Mouse (Mus musculus) left cerebral cortex, postnatal 25 days (tissue): ENCODE results near the gene Pcf11. TPM values are rescaled to one million over a fixed set of nuclear protein-coding genes. Genes with fewer than 3 reads are reported as not detected.

ENCODE experiments used
- DNase-seq, 2 experiments: peaks; one replicate each; pipeline ENCODE4 v3.0.0; 2022; ENCODE audit warnings: low spot score in 2 of 2, mixed read lengths in 1 of 2
- intact Hi-C: fragments of 180-260 bp; cut with DNase I; formaldehyde crosslinking; loops from one replicate; pipeline ENCODE4 v1.15.1; 2025
- total RNA-seq, 2 experiments: library from RNA; stranded (reverse); gene quantifications; 2 replicates each; pipeline ENCODE4 v1.2.3; 2021

The Pcf11 gene
- 10 to 100 TPM; 47.4 to 49.8 TPM for total RNA-seq

DNA sequence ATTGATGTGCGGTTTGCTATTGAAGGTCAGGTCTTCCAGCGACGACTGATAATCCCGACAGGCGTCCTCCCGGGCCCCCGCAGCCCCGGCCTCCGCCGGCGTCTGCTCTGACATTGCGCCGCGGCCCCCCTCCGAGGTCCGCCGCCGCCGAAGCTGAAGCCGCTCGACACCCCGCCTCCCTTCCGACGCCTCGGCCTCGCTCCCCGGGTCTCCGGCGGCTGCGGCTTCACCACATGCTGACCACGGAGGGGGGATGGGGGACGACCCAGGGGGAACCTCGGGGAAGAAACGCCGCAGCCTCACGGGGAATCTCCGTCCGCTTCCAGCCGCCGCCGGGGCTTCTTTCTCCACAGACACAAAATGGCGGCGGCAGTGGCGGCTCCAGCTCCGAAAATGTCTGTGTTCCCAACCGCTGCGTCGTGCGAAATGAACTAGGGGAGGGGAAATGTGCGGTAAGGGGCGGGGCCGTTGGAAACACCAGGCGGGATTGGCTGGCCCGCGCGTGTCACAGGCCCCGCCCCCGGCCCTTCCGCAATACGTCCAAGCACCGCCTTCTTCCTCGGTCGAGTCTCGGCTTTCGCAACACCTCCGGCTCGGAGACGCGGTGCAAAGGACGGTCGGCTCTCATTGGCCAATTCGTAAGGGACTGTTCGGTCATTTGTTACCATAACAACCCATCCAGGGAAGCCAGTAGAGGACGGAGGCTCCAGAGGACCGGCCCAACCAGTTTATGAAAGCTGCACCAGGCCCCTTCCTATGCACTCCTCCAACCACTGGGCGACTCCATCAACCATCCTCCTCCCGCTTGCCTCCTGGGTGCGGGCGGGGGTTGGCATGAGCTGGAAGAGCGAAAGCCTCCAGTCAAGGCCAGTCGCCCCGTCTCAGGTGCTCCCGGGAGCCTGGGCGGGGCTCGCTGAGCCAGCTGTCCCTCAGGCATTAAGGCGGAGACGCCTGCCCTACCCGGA, at the start of gene Pcf11:
TSS of gene Pcf11 (minus strand) at position 428 of the 965 bp plus-strand sequence.
- intact Hi-C loops, result loop anchor here (1.0 to 5.0 kb wide), 3 partner anchors 53 to 205 kb away; partner anchors contain the start of genes Ddias, Prcp and Rab30
- DNase-seq, result peak; percentile 97 to 99

DNA sequence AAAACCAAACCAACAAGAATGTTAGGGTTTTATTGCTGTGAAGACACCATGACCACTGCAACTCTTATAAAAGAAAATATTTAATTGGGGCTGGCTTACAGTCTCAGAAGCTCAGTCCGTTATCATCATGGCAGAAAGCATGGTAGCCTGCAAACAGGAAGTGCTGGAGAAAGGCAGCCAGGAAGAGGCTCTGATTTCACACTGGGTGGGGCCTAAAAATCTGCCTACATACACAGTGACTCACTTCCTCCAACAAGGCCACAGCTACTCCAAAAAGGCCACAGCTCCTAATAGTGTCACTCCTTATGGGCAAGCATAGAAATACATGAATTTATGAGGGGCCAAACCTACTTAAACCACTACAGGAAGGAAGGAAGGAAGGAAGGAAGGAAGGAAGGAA, 45.3 kb upstream of the Pcf11 start:
- no peak for DNase-seq
- intact Hi-C loops, result no loop called here

DNA sequence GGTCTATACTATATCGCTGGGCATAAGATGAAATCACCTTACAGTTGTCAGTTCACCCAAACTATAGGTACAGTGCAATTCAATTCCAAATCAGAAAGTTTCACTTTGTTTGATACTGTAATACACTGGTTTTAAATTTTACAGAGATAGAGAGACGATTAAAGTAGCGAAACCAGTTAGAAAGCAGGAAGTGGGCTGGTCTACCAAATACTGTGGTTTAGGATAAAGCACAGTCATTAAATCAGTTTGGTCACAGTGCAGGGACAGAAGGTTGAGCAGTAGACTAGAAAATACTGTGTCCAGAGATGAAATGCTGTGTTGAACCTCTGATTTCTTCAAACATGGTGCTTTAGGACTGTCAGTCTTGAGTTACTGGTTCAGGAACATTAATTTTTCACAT, 41.9 kb upstream of the Pcf11 start:
- intact Hi-C loops, result no loop called here
- DNase-seq, result no peak

DNA sequence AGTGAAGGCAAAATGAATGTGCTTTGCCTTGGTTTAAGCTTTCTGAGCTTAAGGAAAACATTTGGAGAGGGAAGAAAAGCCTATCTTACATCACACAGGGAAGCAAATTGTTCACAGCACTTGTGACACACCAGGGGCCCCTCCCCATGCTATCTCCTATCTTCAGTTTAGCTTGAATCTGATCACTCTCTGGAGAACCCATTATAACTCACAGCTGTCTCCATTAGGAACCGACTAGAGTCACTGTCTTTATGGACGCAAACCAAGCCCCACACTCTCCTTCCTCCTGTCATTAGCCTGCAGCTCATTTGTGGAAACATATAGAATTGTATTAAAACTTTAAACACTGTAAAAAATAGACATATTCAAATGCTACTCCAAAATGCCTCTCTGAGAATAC, 39.8 kb upstream of the Pcf11 start:
- intact Hi-C loops, result no loop called here
- DNase-seq, result no peak

DNA sequence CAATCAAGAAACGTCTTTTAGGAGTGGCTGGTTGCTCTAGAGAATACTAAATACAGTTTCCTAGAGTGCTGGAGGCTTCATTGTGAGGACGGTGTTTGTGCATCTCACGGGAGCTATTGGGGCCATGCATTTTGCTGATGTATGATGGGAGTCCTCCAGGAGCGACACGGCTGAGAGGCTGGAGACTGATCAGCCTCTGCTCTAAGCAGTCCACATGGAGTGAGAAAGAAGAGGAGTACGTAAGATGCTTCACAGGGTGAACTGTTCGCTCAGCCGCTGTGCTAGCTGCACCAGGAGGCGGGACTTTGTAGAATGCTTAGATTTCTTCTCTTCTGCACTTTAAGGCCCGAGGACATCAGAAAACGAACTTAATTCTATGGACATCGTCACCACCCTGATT, 37.0 kb upstream of the Pcf11 start:
- intact Hi-C loops, result no loop called here
- DNase-seq, result peak in 1 of 2 experiments; percentile 32

DNA sequence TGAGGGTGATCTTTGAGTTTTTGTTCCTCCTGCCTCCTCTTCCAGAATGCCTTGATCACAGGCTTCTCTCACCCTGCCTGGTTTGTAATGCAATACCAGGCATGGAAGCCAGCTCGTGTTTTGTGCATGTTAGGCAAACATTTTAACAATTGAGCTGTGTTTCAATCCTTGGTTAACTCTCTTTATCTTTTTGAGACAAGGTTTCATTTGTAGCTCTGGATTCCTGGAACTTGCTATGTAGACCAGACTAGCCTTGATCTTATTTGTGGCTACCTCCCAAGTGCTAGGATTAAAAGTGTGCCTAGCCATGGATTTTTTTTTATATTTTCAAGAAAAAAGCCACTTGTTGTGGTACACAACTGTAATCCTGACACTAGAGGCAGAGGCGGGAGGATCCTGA, 35.8 kb upstream of the Pcf11 start:
- intact Hi-C loops, result no loop called here
- DNase-seq, result no peak

DNA sequence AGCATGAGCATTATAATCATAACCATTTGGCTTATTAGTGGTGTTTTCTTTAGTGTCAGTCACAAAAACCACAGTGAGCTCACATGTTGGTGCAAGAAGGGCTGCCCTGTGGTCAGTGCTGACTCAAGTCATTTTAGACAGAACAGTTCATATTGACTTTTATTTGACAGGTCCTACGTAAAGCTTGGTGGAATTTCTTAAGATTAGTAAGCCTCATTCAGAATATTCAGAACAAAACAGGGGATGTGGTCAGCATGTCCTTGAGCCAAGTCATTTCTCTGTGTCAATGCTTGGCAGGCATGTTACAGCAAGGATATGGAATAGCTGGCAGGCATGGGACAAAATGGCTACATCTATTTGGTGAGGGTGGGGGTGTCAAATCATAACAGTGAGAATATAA, 33.9 kb upstream of the Pcf11 start:
- no peak for DNase-seq
- intact Hi-C loops, result no loop called here

DNA sequence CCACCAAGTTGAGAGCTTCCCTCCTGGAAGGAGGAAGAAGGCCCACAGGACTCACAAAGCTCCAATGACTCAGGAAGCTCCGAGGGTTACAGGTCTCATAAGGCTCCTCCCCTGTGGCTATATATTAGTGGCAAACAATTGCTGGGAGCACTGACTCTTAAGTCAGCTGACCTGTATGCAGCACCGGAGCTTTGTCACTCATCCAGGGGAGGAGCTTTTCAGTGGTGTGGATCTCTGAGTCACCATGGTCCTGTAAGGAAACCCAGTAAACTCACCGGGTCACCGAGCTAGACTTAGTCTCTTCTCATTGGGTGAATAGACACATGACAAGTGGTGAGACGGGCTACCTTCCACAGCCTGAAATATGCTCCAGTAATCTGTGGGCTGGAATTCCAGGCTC, 29.0 kb upstream of the Pcf11 start:
- no peak for DNase-seq
- intact Hi-C loops, result no loop called here

DNA sequence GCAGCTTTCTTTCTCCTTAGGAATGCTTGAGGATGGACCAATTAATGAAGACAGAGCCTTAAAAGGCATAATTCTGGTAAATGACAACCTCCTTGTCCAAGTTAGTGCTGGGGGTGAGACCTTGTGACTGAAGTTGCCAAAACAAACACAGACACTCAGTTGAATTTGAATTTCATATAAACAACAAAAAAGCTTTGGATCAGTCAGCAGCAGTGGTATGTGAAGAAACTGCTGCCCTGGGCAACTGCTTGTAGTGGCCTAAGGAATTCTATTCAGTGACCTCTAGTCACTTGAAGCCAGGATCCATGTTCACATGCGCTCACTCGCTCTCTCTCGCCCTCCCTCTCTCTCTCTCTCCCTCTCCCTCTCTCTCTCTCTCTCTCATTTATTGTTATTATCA, 26.7 kb upstream of the Pcf11 start:
- no peak for DNase-seq
- intact Hi-C loops, result no loop called here

DNA sequence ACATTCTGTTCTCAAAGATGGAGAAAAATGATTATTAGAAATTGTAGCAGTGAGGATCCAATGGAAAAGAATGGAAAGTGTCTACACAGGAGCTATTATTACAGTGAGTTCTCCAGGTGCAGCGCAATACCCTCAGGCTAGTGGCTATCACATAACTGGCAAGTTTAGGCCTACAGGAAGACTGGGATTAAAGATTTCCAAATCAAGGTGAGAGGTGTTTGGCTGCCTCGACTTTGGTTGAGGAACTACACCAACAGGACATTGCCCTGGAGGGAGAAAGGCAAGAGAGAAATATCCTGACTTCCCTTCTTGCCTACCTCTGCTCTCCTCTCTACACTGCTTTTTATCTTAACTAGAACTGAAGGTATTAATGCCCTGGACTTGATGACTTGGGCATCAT, 19.4 kb upstream of the Pcf11 start:
- intact Hi-C loops, result no loop called here
- no peak for DNase-seq

DNA sequence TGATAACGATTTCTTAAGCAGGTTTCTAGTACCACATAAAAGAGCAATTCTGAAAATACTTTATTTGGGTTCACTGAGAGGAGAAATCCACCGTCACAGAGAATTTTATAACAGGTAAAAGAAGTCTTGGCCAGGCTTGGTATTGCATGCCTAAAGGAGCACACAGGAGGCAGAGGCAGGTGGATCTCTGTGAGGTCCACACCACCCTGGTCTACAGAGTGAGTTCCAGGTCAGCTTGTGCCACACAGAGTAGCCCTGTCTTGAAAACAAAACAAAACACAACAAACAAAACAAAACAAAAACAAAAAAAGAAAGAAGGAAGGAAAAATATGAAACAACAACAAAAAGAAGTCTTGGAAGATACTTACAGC, 18.6 kb upstream of the Pcf11 start:
- no peak for DNase-seq
- intact Hi-C loops, result no loop called here

DNA sequence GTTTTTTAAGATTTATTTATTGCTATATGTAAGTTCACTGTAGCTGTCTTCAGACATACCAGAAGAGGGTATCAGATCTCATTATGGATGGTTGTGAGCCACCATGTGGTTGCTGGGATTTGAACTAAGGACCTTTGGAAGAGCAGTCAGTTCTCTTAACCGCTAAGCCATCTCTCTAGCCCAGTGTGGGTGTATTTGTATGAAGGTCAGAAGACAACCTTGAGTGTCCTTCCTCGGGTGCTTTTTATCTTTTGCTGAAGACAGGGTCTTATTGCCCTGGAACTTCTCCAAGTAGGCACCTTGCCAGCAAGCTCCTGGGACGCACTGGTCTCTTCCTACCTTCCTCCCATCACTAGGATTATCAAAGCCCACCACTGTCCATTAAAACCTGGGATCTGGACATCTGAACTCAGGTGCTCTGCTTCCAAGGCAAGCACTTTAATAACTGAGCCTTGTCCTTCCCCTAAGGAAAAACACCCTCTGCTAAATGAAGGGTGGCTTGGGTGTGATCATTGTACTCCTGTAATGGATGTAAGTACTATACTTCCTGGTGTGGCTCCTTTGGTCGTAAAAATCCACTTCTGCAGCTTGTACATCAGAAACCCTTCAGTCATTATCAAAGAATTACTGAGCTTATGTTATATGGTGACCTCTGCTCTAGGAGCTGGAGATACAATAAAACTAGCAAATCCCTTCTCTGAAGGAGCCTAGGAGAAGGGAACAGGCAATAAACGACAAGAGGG, 18.0 kb upstream of the Pcf11 start:
- intact Hi-C loops, result no loop called here
- DNase-seq, result no peak

DNA sequence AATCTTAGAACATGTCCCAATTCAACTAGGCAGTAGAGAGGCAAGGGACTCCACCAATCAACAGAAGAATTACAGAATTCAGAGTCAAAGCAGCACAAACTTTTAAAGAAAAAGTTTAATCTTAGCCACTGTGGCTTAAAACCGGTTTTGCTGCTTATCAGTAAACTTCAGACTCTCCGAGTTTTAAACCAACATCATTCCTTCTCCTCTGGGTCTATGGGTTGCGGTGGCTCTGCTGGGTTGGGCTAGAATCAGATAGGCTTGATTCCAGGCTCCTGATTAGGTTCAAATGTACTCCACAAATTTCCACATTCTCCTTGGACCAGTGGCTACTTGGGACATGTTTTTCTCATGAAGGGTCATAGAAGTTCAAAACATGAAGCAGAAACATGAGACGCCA, 7.6 kb upstream of the Pcf11 start:
- intact Hi-C loops, result no loop called here
- no peak for DNase-seq

DNA sequence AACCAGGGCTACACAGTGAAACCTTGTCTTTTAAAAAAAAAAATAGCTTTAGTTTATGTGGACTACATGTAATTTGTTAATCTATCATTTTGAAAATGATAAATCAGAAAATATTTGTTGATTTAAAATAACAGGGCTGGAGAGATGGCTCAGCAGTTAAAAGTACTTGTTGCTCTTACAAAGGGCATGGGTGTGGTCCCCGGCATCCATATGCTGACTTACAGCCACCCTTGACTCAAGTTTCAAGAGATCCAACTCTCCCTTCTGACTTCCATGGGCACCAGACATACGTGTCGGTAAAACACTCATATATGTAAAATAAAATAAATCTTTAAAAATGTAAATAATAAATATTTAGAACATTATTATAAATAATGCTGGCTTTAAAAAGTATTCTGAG, 5.4 kb upstream of the Pcf11 start:
- intact Hi-C loops, result no loop called here
- DNase-seq, result no peak

DNA sequence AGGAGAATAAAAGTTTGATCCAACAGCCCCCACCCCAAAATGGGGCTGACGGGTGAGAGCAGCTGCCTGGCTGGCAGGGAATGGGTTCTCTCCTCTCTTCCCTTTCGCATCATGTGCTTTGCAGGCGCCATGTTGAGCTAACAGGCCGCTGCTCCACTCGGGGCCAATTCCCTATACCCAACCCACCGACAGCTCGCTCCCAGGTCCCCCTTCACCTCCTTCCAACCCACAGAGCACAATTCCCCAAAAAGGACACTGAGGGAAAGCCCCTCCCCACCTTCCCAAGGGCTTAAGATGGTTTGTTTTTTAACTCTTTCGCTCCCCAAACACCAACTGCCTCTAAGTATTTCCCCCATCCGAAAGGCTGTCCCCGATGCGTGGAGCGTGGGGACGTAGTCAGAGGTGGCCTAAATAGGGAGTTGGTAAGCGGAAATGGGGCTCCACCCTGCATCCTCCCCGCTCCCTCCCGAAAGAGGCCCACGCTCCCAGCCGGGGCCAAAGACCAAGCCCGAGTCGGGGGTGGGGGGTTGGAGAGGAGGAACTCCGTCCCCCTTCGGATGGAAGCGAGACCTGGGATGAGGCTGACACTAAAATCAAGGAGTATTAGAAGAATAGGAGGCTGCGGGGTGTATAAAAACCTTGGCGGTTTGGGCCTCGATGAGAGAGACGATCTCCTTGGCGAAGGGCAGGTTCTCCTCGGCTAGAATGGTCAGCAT, 785 bp downstream of the Pcf11 start:
- peak; percentile 63 to 67 for DNase-seq
- intact Hi-C loops, result loop anchor here (1.0 to 2.0 kb wide), 2 partner anchors 72 to 206 kb away; partner anchors contain the start of genes Ddias, Prcp and Rab30

DNA sequence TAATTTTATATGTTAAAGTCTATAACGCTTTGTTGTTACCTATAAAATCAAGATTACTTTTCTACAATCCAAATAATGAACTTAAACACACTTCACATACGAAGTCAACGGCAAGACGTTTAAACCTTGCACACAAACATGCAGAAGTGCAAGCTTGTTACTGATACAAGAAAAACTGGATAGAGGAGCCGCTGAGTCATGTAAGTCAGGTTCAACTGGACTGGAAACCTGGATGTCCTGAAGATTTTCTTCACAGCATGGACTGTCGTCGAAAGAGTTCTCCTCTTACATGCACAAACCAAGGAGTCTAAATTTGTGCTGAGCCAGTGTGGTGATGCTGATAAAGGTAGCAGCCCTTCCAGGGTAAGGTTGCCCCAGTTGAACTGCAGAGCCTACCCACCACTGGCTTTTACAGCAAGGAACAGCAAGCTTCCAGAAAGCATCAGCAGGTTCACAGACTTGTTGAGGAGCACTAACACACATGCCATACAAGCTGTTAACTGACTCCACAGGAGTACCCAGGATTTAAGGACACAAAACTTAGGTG, 3.4 kb downstream of the Pcf11 start:
- no peak for DNase-seq
- intact Hi-C loops, result no loop called here

DNA sequence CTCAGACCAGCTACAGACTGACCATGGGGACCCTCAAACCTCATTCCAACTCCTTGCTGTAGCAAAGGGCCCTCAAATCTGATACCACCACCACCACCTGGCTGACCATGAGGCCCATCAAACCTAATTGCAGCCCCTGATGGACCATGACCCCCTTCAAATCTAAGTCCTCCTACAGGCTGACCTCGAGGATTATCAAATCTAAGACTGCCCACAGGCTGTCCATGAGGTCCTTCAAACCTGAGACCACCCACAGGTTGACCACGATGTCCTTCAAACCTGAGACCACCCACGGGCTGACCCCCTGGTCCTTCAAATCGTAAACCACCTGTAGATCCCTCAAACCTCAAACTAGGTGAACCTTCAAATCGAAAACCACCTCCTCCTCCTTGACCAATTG, 11.7 kb downstream of the Pcf11 start:
- no peak for DNase-seq
- intact Hi-C loops, result no loop called here

DNA sequence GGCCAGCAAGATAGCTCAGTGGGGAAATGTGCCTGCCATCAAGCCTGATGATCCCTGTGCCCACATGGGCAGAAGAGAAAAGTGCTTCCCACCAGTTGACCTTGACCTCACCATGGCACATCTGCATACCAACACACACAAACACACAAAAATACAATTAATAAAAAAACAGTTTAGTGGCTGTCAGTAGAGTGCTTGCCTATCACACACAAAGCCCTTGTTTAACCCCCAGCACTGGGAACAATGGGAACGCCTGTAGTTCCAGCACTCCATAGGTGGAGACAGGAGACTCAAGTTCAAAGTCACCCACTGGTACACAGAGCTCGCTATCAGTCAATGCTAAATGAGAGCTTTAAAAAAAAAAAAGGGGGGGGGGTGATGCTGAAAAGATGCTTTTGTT, 13.3 kb downstream of the Pcf11 start:
- no peak for DNase-seq
- intact Hi-C loops, result no loop called here

DNA sequence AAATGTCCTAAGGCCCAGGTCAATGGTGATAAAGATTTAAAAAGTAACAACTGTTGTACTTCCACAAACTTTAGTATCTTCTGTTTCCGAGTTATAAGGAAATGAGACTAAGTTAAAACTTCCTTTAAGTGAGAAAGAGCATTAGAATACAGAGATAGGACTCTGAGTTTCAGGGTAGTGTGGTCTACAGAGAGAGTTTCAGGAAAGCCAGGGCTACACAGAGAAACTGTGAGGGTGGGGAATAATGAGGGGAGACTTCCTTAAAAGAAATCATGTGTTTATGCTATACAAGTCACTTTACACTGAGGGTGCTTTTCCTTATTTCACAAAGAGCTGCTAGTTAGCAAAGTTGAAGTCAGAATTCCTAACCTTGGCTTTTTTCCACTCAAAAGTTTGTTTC, 16.4 kb downstream of the Pcf11 start:
- DNase-seq, result no peak
- intact Hi-C loops, result no loop called here

DNA sequence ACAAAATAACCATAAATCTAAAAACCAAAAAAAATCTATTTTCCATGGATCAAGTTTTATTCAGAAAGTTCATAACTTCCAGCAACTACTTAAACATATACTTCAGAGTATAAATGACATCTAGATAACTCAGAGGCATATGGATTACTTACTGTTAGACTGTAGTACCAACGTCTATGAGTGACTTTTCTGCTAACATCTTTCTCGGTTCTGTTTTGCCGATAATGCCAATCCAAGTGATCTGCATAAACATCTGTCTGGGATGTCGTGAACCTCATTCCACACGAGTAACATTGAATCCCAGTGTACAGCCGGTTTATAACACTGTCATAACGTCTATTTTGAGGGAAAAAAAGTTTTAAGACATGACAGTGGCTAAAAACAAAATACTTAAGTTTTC, 21.9 kb downstream of the Pcf11 start:
- DNase-seq, result no peak
- intact Hi-C loops, result loop anchor here (5.0 kb wide), 1 partner anchor 85 kb away; no protein-coding TSS in a partner anchor
